11 mouse cellular contexts compared by ENCODE assay signal in the genomic region with DNA sequence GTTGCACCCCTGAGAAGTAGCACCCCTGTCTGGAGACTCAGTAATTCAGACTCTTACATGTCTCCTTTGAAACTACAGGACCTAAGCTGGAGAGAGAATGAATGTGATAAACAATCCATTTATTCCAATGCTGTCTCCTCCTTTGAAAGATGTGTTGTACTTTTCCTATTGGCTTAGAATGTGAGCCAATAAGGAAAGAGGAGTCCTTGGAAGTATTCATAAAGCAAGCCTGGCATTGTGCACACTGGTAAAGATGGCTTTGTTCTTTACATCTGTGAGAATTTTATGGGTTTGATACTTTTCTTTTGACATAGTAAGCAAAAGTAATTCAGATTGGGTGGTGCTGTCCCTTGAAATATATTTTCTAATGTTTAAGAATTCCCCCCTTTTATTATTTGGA. TPM values are rescaled to one million over a fixed set of nuclear protein-coding genes. Genes with fewer than 3 reads are reported as not detected.
DNase-seq lines count a peak whose midpoint lies in the region; ATAC-seq and TF ChIP-seq lines count a peak whose summit lies in the region.
"Had no signal": no experiment of that assay in that cellular context is flagged by ENCODE, and none has a peak within 500 bp of the region (broad histone marks: within the 10 kb centered on the region; RNA-seq: fewer than 3 reads in every experiment).

No protein-coding gene starts in this region.

- H3K27ac ChIP-seq in liver, embryonic 12.5 days, result peak overlapping the region; percentile 65; the same call in 1 of the 2 replicates
- H3K27ac ChIP-seq in liver, postnatal 0 days (ENCODE audit: low read depth), result no peak overlapping the region
- no peak overlapping the region for H3K27ac ChIP-seq in hindbrain, embryonic 11.5 days (ENCODE audit: low read depth, low read length)
- H3K27ac ChIP-seq in neural tube, embryonic 13.5 days (replicated peaks), result no peak overlapping the region; the same call in 1 of the 2 replicates

- no peaks in the 10 kb centered on the region for H3K9me3 ChIP-seq in liver, embryonic 12.5 days (replicated peaks)
- no peaks in the 10 kb centered on the region for H3K9me3 ChIP-seq in liver, postnatal 0 days (ENCODE audit: low read length)
- no peaks in the 10 kb centered on the region for H3K9me3 ChIP-seq in hindbrain, embryonic 11.5 days (ENCODE audit: control insufficient read depth, low read length)
- H3K9me3 ChIP-seq in neural tube, embryonic 13.5 days, result no peaks in the 10 kb centered on the region

- no peak for ATAC-seq in liver, embryonic 12.5 days
- ATAC-seq in liver, postnatal 0 days, result no peak
- ATAC-seq in hindbrain, embryonic 11.5 days (ENCODE audit: low FRiP score), result no peak; the same call in 1 of the 2 replicates
- ATAC-seq in neural tube, embryonic 13.5 days (ENCODE audit: low read depth), result no peak

- peaks cover 31% of the 10 kb centered on the region for H3K4me1 ChIP-seq in liver, embryonic 12.5 days
- H3K4me1 ChIP-seq in liver, postnatal 0 days (ENCODE audit: insufficient read depth), result peaks cover 11% of the 10 kb centered on the region
- no peaks in the 10 kb centered on the region for H3K4me1 ChIP-seq in hindbrain, embryonic 11.5 days (replicated peaks; ENCODE audit: control insufficient read depth, insufficient read depth, low read length)
- H3K4me1 ChIP-seq in neural tube, embryonic 13.5 days (replicated peaks), result peaks cover 19% of the 10 kb centered on the region

- no peak for TF ChIP-seq CTCF in liver, postnatal 0 days (IDR thresholded peaks at IDR 0.05; ENCODE audit: low read depth)

- H3K4me2 ChIP-seq in liver, embryonic 12.5 days, result peak overlapping the region; percentile 41
- no peak overlapping the region for H3K4me2 ChIP-seq in liver, postnatal 0 days (ENCODE audit: low read depth, low read length)
- no peak overlapping the region for H3K4me2 ChIP-seq in hindbrain, embryonic 11.5 days (replicated peaks; ENCODE audit: low read depth, low read length)
- peak overlapping the region; percentile 33 for H3K4me2 ChIP-seq in neural tube, embryonic 13.5 days

- no peaks in the 10 kb centered on the region for H3K27me3 ChIP-seq in liver, embryonic 12.5 days (replicated peaks)
- H3K27me3 ChIP-seq in liver, postnatal 0 days (ENCODE audit: insufficient read depth, low read length), result no peaks in the 10 kb centered on the region
- H3K27me3 ChIP-seq in hindbrain, embryonic 11.5 days (ENCODE audit: control insufficient read depth, insufficient read depth, low read length), result no peaks in the 10 kb centered on the region
- no peaks in the 10 kb centered on the region for H3K27me3 ChIP-seq in neural tube, embryonic 13.5 days

- H3K4me3 ChIP-seq in liver, embryonic 12.5 days, result no peak overlapping the region
- H3K4me3 ChIP-seq in liver, postnatal 0 days (ENCODE audit: low read depth, low read length), result no peak overlapping the region
- peak overlapping the region; percentile 10; the same call in 1 of the 2 replicates for H3K4me3 ChIP-seq in hindbrain, embryonic 11.5 days (ENCODE audit: low read depth, low read length)
- no peak overlapping the region for H3K4me3 ChIP-seq in neural tube, embryonic 13.5 days

- H3K36me3 ChIP-seq in liver, embryonic 12.5 days, result peaks cover 3% of the 10 kb centered on the region; the same call in 1 of the 2 replicates
- no peaks in the 10 kb centered on the region for H3K36me3 ChIP-seq in liver, postnatal 0 days (replicated peaks; ENCODE audit: insufficient read depth, low read length)
- H3K36me3 ChIP-seq in hindbrain, embryonic 11.5 days (ENCODE audit: control insufficient read depth, insufficient read depth, low read length), result no peaks in the 10 kb centered on the region
- no peaks in the 10 kb centered on the region for H3K36me3 ChIP-seq in neural tube, embryonic 13.5 days

- no peak for DNase-seq in liver, postnatal 0 days
- DNase-seq in embryo, embryonic 10.5 days (ENCODE audit: low spot score), result peak; percentile 75
- peak; percentile 49 for DNase-seq in hindbrain, embryonic 11.5 days (ENCODE audit: low spot score)
- DNase-seq in layer of hippocampus, postnatal 10 days (ENCODE audit: low spot score in 2 of 2), result no peak
- DNase-seq in urinary bladder, adult 18-20 months (ENCODE audit: low spot score in 2 of 2), result no peak
- DNase-seq in lung, adult 18-20 months, result no peak
- DNase-seq: cerebellum, adult 8-10 months; gastrocnemius, postnatal 36 days; thymus, postnatal 4 days had no signal

- no peak for TF ChIP-seq EP300 in liver, postnatal 0 days (IDR thresholded peaks at IDR 0.05; ENCODE audit: low read depth)

- peak overlapping the region; percentile 55; the same call in 1 of the 2 replicates for H3K9ac ChIP-seq in liver, embryonic 12.5 days
- no peak overlapping the region for H3K9ac ChIP-seq in liver, postnatal 0 days (replicated peaks)
- H3K9ac ChIP-seq in hindbrain, embryonic 11.5 days (ENCODE audit: low read depth, low read length), result no peak overlapping the region
- no peak overlapping the region for H3K9ac ChIP-seq in neural tube, embryonic 13.5 days

RNA-seq across cellular contexts. Expression of gene N4bp2, which starts 1.4 kb away (rescaled TPM):
- 17.9 and 18.5 TPM in 2 replicates for polyA plus RNA-seq in liver, embryonic 12.5 days (2016; fragmentation: Nextera tagmentation; extraction: Ambion mirVana)
- polyA plus RNA-seq in liver, postnatal 0 days (2015; fragmentation: Nextera tagmentation; extraction: Ambion mirVana), result 4.6 and 5.1 TPM in 2 replicates
- 39.6 and 55.7 TPM in 2 replicates for polyA plus RNA-seq in hindbrain, embryonic 11.5 days (2014; fragmentation: Nextera tagmentation; extraction: Ambion mirVana)
- polyA plus RNA-seq in neural tube, embryonic 13.5 days (2015; fragmentation: Nextera tagmentation; extraction: Ambion mirVana), result 14.9 and 17.4 TPM in 2 replicates
- total RNA-seq in layer of hippocampus, postnatal 10 days (2021), result 10 to 100 TPM; 19.3 to 20.1 TPM

Comparison
In these comparisons a context has a peak if more than half of its experiments do, and no peak if none do; other contexts are left out.
1. H3K4me2 ChIP-seq: peak in liver, embryonic 12.5 days (single experiment) and neural tube, embryonic 13.5 days (single experiment); none in liver, postnatal 0 days (single experiment) and hindbrain, embryonic 11.5 days (single experiment).
2. DNase-seq: peak in embryo, embryonic 10.5 days (single experiment) and hindbrain, embryonic 11.5 days (single experiment); none in liver, postnatal 0 days (single experiment), layer of hippocampus, postnatal 10 days (0 of 2), urinary bladder, adult 18-20 months (0 of 2) and lung, adult 18-20 months (0 of 2).